Mouse (Mus musculus): ENCODE measurements around the gene Atl3. TPM values are rescaled to one million over a fixed set of nuclear protein-coding genes. Genes with fewer than 3 reads are reported as not detected.
A peak's percentile ranks its signal among the peaks of the same experiment; 100 is the strongest.
"Not testable (repeated sequence)": the region's sequence is repeated elsewhere in the genome, so short reads cannot be mapped to it uniquely, and the experiment has no call there.

The Atl3 gene
- total RNA-seq (2021): 10 to 100 TPM; 35.1 to 36.9 TPM

DNA sequence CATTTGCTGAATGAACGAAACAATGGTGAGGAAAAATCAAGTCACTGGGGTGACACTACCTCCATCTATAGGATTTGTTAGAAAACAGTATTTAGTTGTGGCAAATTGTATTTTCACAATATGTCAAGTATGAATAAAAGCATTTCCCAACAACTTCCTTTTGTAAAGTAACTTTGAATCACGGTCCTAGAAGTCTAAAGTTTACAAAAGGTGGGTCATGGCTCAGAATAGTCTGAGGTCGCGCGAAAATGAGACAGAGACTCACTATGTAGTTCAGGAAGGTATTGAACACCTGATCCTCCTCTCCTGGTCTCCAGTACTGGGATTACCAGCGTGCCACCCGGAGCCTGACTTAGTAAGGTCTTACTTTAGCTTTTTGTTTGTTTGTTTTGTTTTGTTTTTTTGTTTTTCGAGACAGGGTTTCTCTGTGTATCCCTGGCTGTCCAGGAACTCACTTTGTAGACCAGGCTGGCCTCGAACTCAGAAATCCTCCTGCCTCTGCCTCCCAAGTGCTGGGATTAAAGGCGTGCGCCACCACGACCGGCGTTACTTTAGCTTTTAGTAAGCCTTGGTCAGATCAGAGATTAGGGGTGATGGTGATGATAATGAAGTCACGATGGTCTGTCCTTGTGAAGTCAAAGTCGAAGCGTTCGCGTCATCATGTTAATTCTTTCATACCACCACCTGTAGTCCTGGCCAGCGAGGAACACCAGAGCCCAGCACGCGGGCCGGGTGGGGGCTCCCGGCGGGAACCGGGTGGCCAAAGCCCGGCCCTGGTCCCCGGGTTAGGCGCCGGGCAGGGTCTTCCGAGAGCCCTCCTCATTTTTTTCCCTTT, at the start of gene Atl3:
Atl3 (plus strand) TSS at position 689 of the 835 bp plus-strand sequence.
- DNase-seq: no peak

DNA sequence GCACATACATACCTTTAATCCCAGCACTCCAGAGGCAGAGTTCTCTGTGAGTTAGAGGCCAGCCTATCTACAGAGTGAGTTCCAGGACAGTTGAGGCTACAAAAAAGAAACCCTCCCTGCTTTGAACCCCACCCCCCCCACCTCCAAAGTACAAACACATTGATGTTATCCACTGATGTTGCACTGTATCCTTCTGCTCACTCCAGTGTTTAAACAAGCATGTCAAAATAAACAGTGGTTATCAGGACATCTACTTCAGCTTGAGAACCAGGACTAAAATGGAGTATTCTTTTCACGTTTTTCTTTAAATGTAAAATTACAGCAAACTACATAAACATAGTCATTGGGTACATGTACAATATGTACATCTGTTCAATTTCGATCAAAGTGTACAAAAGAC, 48.7 kb upstream of the Atl3 start:
- no peak for DNase-seq

DNA sequence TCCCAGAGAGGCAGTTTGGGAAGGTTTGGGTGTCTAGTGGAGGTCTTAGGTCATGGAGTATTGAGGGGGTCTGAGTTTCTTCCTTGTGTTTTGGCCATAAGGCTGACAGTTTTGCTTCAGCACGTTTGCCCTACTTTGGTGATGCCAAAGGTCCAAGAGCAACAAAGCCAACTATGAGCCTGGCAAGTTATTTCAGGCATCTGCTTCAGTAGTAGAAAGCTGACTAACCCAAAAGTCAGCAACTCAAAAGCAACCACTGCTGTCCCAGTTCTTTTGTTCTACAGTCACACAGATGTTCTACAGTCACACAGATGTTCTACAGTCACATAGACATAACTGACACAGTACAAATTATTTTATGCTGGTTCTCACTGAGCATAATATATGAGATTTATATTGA, 48.2 kb upstream of the Atl3 start:
- no peak for DNase-seq

DNA sequence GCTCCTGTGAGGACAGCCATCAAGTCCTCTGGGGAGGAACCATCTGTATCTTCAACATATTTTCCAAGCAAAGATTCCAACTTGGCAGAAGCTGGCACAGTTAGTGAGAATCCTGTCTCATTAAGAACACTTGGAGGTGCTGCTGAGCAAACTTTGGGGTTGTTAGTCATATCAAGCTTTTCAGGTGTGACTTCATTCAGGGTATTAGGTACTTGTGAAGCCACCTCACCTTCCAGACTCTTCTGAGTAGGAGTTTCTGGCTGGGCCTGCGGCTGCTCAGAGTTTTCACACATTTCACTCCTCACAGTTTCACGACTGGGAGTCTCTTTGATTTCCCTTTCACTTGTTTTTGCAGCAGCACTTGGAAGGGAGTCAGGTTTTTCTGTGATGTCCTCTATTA, 37.0 kb upstream of the Atl3 start:
- no peak for DNase-seq

DNA sequence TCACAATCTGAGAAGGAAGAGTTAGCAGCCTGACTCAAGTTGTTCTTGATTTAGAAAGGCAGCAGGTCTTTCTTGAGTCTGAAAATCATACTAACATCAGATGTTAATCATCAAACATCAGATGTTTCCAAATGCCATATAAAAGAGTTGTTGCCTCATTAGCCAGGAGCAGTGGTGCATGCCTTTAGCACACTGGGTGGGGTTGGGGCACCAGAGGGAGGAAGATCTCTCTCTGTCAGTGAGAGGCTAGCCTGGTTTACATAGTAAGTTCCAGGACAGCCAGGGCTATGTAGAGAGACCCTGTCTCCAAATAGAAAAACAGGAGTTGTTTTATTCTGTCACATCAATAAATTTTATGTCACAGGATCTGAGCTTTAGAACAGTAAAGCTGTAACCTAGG, 34.9 kb upstream of the Atl3 start:
- no peak for DNase-seq

DNA sequence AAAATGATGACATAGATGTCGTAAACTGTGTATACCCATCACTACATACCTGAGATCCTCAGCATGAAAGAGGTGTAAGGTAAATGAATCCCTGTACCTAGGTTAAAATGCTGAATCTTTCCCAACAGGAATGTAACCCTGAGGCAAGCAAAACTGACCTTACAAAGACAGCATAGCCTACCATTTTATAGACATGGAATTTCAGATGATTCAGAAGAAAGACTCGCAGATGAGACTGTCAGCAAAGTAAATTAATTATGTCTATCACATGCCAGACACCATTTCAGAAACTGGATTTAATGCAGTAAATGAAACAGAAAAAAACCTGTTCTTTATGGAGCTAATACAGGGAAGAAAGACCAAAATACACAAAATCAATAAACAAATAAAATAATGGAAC, 34.5 kb upstream of the Atl3 start:
- no peak for DNase-seq

DNA sequence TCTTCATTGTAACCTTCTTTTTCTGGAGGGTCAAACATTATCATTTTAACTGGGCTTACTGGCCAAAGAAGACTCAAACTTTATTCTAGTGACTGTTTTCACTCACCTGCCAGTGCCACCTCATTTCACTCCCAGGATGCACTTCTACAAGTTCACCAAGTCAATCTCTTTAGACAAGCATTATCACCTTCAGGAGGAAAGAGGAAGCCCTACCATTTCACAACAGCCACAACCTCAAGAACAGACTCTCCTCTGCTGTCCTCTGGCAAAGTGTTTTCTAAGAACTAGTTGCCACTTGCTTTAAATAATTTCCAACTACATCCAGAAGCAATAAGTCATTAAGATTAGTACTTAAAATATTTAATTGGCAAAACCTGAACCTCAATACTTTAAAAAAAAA, 25.9 kb upstream of the Atl3 start:
- no peak for DNase-seq

DNA sequence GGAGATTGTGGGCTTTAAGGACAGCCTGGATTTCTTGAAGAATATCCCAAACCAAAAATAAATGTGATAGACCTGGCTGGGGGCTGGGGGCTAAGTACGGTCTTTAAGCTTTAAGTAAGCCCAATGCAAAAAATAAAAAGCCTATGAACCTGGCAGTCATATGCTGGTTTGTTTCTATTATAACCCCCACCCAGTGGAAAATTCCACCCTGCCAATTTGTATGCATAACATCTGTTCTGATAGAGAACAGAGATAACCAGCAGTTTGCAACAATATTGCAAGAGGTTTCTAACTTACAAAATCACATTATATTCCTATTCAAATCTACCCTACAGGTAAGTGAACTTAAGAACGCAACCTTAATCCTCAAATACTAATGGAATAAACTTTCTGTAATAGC, 23.2 kb upstream of the Atl3 start:
- DNase-seq: no peak

DNA sequence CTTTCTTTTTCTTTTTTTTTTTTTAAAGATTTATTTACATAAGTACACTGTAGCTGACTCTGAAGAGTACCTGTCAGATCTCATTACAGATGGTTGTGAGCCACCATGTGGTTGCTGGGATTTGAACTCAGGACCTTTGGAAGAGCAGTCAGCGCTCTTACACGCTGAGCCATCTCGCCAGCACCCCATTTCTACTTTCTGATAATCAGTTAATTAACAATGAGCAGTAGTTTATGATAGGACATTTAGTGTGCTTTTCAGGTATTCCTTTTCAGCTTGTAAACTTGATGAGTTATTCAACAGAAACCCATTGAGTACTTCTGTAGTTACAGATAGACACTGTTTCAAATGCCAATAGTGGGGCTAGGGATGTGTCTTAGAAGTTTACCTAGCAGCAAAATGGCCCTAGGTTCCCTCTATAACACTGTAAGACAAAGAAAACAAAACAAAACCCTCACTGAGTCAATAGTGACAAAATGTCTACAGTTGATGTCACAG, 14.0 kb upstream of the Atl3 start:
- no peak for DNase-seq

DNA sequence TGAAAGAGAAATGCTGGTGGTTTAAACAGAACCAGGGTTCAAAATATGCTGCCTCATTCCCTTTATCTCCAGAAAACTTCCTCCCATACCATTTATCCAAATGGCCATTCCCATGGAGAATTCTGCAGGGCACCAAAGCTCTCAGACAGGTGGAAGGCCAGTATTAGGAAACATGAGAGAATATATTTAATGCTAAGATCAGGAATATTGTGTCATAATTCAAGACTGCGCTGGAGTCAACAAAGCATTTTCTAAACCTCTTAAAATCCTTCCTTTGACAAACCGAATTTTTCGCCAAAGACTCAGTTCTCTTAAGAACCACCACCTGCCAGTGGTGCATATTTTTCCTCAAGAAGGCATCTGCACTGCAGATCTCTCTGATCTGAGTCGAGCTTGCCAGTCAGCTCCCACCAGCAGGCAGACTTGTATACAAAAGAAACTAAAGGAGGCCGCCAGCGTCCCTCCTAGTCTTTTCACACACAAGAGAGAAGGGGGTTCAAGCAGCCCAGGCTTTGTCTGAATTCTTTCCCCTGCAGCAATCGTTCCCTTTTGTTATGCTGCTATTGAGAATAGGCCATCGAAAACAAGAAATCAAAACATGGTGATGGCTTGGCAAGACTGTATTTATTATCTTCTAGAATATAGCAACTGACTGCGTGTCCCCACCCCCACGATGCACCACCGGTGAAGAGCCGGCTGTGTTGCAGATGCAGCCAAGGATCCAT, 12.1 kb upstream of the Atl3 start:
- DNase-seq: peak; percentile 24

DNA sequence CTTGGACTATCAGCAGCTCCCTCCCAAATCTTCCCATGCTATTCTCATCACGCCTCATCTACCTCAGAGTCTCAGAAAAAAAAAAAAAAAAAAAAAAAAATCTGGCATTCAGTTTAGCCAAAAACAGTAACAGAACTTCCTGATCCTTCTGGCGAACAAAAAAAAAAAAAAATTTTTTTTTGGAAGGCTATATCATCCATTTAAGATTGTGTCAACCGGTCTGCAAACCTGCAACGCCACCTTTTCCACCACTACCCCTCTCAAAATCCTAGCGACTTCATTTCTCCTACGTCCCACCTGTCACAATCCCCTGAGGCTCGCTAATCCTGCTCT, 11.6 kb upstream of the Atl3 start:
- DNase-seq: no peak

DNA sequence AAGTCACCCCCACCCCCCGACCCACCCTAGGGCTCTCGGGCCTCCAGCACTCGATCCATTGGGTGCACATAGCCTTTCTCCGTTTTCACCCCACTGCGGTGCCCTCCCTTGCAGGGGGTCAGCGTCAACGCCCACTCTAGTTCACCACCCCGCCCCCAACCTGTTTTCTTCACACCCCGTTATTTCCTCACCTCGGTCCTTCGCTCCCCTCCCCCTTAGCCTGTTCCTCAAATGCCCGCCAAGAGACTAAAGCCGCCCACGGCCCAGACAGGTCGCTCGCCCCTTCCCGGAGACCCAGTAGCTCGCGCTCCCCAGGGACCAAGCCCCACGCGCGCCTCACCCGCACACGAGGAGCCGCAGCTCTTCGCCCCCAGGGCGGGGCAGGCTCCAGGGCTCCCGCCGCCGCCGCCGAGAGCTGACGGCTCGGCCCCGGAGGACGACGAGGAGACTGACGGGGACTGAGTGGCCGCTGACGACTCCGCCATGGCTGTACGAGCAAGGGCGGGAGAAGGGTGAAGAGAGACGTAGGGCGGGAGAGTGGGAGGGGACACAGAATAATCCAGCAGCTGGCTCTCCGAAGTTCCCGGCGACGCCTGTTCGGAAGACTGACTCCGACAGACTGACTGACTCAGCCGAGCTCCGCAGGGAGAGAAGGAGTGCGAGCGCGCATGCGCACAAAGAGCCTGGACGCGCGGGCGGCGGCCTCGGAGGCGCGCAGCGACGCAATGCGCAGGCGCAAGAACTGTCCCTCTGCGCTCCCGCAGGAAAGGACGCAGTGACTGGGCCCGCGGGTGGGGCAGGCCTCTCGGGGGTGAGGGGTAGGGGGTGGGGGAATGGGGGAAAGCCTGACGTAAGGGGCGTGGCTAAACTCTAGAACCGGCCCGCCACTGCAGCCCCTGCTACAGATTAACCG, 11.0 kb upstream of the Atl3 start, which contains the start of gene Rtn3:
Rtn3 (minus strand) TSS at position 683 of the 913 bp plus-strand sequence.
- peak; percentile 98 for DNase-seq

DNA sequence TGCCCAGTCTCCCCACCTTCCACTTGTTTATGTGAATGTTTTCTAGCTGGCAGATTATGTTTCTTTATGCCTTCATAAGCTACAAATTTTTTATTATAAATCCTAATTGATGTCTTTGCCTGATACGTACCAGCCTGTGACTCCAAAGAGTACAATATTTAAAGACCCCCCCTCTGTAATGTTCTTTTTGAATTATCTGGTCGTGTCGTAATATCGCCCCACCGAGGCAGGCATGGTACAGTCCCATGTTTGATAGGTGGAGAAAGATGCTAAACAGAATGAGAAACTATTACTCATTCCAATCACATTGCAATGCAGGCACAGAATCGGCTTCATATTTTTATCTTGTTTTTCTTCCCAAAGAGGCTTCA, 10.3 kb upstream of the Atl3 start:
- DNase-seq: no peak

DNA sequence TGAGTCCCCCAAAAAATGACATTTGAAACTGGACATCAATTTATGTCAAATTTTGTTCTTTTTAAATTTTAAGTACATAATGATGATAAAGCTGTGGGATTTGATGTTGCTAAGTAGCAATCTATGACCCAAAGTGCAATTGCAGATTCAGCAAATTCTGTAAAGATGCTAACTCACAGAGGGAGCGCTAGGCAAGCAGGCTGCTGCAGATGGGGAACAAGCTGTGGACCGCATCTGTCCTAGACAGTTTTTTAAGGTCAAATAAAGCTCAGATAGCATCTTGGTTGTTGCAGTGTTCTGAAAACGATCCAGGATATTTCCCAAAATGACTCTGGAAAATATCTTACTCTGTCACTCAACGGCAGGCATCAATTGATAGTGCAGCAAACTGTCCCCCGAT, 9.8 kb upstream of the Atl3 start:
- no peak for DNase-seq

DNA sequence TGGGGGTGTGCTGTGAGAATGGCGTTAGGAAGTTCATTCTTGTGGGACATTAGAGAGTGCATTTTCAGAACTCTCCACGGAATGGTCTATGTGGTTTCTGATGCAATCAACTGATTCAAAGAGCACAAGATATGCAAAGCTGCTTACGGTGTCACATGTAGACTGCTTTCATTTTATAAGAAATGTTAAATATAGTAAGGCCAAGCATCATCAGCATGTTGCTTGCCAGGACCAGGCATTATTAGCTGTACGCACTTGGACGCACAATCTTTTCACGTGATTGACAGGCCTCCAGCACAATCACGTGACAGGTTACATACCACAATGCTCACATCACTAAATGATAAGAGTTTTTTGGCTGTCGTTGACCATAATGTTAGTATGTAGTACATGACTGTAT, 6.2 kb upstream of the Atl3 start:
- peak; percentile 46 for DNase-seq

DNA sequence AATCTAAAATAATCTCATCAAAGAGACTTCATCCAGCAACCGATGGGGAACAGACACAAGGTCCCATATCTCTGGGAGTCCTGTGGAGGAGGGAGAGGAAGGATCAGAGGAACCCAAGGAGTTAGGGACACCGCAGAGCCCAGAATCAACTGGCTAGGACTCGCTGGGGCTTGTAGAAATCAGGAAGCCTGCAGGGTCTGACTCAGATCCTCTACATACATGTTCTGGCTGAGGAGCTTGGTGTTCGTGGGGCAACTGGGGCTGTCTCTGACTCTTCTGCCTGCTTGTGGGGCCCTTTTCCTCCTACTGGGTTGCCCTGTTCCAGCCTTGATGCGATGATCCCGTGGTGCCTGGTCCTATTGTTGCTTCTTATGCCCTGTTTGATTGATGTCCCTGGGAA, 1.9 kb upstream of the Atl3 start:
- DNase-seq: no peak

DNA sequence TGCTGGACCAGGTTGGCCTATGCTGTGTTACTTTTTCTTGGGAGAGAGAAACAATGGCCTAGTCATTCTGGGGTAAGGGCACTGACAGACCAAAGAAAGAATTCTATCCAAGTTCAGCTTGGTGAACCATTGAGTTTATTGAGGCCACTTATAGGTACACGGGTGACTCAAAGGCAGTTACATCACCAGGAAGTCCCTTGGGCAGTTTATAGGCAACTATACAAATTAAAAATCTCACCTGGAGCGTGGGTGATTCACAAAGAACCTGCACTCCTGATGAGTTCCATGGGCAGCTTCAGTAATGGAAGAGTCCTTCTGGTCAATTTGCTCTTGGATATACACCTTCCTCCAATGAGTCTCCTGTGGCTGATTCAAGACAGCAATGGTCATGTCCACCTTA, 1.2 kb upstream of the Atl3 start:
- DNase-seq: no peak

DNA sequence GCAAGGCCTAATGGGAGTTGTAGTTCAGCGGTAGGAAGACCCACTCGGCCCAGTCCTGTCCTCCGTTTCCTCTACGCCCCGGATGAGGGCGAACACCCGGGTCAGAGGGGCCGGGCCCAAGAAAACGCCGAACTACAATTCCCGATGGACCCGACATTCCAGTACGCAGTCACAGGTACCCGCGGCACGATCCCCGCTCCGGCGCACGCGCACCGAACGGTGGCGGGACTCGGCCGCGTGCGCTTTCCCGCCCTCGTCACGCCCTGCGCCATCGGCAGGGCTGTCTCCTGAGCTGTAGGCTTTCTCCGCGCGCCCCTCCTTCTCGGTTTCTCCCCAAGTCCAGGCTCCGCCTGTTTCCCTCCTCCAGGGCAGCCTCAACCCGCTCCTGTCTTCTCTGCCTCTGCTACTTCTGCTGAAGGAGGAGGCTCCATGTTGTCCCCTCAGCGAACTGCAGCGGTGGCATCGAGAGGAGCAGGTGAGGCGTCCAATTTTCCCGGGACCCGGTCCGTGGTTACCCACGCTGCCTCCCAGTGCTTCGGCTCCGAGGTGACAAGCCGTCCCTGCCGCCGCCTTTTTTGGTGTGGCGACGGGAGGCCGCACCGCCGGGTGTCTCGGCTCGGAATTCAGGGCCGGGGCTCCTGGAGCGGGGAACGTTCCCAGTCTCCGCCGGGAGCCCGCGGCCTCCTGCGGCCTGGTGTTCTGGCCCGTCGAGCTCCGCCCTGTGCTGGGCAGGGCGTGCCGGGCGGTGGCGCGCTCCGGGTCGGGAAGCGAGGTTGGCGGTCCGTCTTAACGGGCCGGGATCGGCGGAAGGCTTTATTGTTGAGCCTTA, 561 bp downstream of the Atl3 start:
- peak; percentile 94 for DNase-seq

DNA sequence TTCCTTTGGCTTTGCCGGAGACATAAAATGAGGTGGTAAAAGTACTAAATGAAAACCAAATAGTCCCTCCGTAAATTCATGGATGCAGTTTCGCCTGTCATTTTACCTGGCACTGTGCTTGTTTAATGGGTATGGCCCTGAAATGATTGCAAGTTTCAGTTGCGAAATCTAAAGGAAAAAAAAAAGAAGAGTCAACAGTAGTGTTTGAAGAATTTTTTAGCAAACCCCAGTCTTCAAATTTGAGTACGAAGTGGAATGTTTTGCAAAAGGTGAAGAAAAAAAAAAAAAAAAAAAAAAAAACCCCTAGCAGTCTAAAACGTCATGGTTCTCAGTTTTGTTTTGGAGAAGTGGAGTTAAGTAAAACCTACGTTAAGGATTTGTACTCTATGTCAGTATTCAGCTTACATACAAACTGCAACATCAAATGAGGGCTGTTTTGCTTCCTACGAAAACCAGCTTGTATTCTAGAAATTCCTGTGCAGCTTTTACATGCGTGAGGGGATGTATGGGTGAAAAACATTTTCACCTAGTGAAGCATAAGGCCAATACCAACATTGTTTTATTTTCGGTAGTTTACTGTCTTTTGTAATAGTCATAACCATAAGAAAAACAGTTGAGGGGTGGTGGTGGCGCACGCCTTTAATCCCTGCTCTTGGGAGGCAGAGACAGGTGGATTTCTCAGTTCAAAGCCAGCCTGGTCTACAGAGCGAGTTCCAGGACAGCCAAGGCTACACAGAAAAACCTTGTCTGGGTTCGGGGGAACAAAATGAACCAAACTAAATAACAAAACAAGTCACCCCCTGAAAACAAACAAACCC, 1.6 kb downstream of the Atl3 start:
- DNase-seq: no peak

DNA sequence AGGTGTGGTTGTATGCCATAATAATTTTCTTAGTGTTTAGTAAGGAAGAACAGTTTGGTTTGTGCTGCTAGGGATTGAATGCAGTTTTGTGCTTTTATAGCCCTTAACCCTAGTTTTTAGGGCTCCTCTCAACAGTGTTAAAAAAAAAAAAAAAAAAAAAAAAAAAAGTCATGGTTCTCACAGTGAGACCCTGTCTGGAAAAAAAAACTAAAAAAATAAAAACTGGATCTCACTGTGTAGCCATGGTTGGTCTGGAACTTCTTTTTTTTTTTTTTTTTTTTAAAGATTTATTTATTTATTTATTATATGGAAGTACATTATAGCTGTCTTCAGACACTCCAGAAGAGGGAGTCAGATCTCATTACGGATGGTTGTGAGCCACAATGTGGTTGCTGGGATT, 2.2 kb downstream of the Atl3 start:
- DNase-seq: not testable (repeated sequence)

DNA sequence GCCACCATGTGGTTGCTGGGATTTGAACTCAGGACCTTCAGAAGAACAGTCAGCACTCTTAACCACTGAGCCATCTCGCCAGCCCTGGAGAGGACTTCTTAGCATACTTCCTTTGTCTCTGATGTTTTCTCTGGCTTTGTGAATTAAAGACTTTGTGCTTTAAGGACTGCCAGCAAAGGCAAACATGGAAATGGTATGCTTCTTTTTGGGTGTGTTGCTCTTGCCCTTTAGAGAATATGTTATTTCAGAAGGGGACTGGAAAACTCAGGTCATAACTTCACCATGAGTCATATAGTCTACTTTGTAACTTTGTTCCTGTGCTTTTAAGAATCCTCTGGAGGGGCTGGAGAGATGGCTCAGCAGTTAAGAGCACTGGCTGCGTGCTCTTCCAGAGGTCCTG, 5.0 kb downstream of the Atl3 start:
- DNase-seq: no peak

Measured in heart, postnatal 4 days (tissue).